Mouse (Mus musculus) heart, embryonic 12.5 days (tissue): ENCODE data around the gene Gm10665. TPM values are rescaled to one million over a fixed set of nuclear protein-coding genes. Genes with fewer than 3 reads are reported as not detected.
"Not testable (repeated sequence)": the region's sequence is repeated elsewhere in the genome, so short reads cannot be mapped to it uniquely, and the experiment has no call there.

Experiments
- ATAC-seq: fragments of 200-750 bp; cut with Nextera tagmentation; 2 replicates; pipeline ENCODE4 v1.8.0; 2017; ENCODE audit warnings: moderate TSS enrichment, moderate library complexity; ENCODE audit not compliant: insufficient number of reproducible peaks, low FRiP score
- H3K27ac ChIP-seq: fragments of 300-500 bp; sonication (generic); 2 replicates; pipeline ENCODE4 v1.5.1; 2016; ENCODE audit warnings: mild to moderate bottlenecking, moderate library complexity; ENCODE audit not compliant: poor library complexity, severe bottlenecking
- H3K27me3 ChIP-seq: fragments of 300-500 bp; sonication (generic); replicated peaks from 2 replicates; pipeline ENCODE4 v1.6.1; 2016; ENCODE audit warnings: mild to moderate bottlenecking, moderate library complexity
- H3K36me3 ChIP-seq: fragments of 300-500 bp; sonication (generic); 2 replicates; pipeline ENCODE4 v1.6.1; 2016; ENCODE audit warnings: mild to moderate bottlenecking, moderate library complexity
- H3K4me1 ChIP-seq: fragments of 300-500 bp; sonication (generic); replicated peaks from 2 replicates; pipeline ENCODE4 v1.6.1; 2016; ENCODE audit warnings: mild to moderate bottlenecking
- H3K4me2 ChIP-seq: fragments of 300-500 bp; sonication (generic); 2 replicates; pipeline ENCODE4 v1.6.1; 2016; ENCODE audit warnings: mild to moderate bottlenecking, moderate library complexity
- H3K4me3 ChIP-seq: fragments of 300-500 bp; sonication (generic); 2 replicates; pipeline ENCODE4 v1.5.1; 2016; ENCODE audit warnings: mild to moderate bottlenecking
- H3K9ac ChIP-seq: fragments of 300-500 bp; sonication (generic); 2 replicates; pipeline ENCODE4 v1.6.1; 2016; ENCODE audit warnings: mild to moderate bottlenecking, moderate library complexity
- H3K9me3 ChIP-seq: fragments of 300-500 bp; sonication (generic); replicated peaks from 2 replicates; pipeline ENCODE4 v1.6.1; 2016; ENCODE audit warnings: mild to moderate bottlenecking, moderate library complexity
- WGBS: fragments of 180-500 bp; shearing (Covaris S2); methylation state at CpG from one replicate; pipeline ENCODE4 v1.1.7; 2016; 5-methylcytosine and 5-hydroxymethylcytosine counted together
- polyA plus RNA-seq: library from polyadenylated mRNA; unstranded; fragments of >200 nt; fragmentation: Nextera tagmentation; extraction: Ambion mirVana; gene quantifications from 2 replicates; pipeline ENCODE4 v1.2.1, GENCODE M21; 2016

Gene Gm10665
- polyA plus RNA-seq = not detected in 2 replicates

- H3K36me3 ChIP-seq, H3K27ac ChIP-seq, H3K4me1 ChIP-seq, H3K4me2 ChIP-seq, H3K27me3 ChIP-seq, ATAC-seq, H3K9me3 ChIP-seq, H3K4me3 ChIP-seq, H3K9ac ChIP-seq: not testable (repeated sequence)
- no CpG with 5 or more reads among the region's 5 CpGs for WGBS
Observed at GRCm38 (mm10) chr7:22463975-22464374, at the start of gene Gm10665. Gene Gm10665, minus strand, starts transcription at chr7:22464075.

GRCm38 (mm10) chr7:22499578-22499977, 35.7 kb upstream of the Gm10665 start, which contains the start of gene Vmn1r151:
Gene Vmn1r151, minus strand, starts transcription at chr7:22499678.
- H3K4me1 ChIP-seq, H3K36me3 ChIP-seq, H3K4me2 ChIP-seq, ATAC-seq, H3K4me3 ChIP-seq, H3K27me3 ChIP-seq, H3K9me3 ChIP-seq, H3K9ac ChIP-seq, H3K27ac ChIP-seq: not testable (repeated sequence)
- 44% methylated on average over 2 of the region's 3 CpGs for WGBS

GRCm38 (mm10) chr7:22438129-22438528, 25.7 kb downstream of the Gm10665 start, which contains the start of gene Vmn1r149:
Gene Vmn1r149, minus strand, starts transcription at chr7:22438229.
- not testable (repeated sequence) for H3K27ac ChIP-seq, H3K9ac ChIP-seq, ATAC-seq, H3K4me3 ChIP-seq, H3K4me1 ChIP-seq, H3K4me2 ChIP-seq, H3K27me3 ChIP-seq, H3K9me3 ChIP-seq, H3K36me3 ChIP-seq
- WGBS = no CpG with 5 or more reads among the region's 2 CpGs

GRCm38 (mm10) chr7:22413283-22413682, 50.6 kb downstream of the Gm10665 start, which contains the start of gene Vmn1r148:
Gene Vmn1r148, plus strand, starts transcription at chr7:22413583.
- not testable (repeated sequence) for H3K9me3 ChIP-seq, H3K4me2 ChIP-seq, H3K4me3 ChIP-seq, H3K4me1 ChIP-seq, H3K27me3 ChIP-seq, H3K9ac ChIP-seq, H3K36me3 ChIP-seq, H3K27ac ChIP-seq, ATAC-seq
- WGBS = no CpG with 5 or more reads among the region's 3 CpGs

Other genes with a start within 250 kb of the Gm10665 start
- gene Gm8453, start 234.6 kb downstream of the Gm10665 start, polyA plus RNA-seq = not detected in 2 replicates
- not detected in 2 replicates for gene Gm4187, start 134.4 kb downstream of the Gm10665 start, polyA plus RNA-seq
- not detected in 2 replicates for gene Gm8660, start 93.0 kb downstream of the Gm10665 start, polyA plus RNA-seq
- gene Vmn1r148, start 50.5 kb downstream of the Gm10665 start, polyA plus RNA-seq = not detected in 2 replicates
- not detected in 2 replicates for gene Vmn1r149, start 25.8 kb downstream of the Gm10665 start, polyA plus RNA-seq
- gene Vmn1r151, start 35.6 kb upstream of the Gm10665 start, polyA plus RNA-seq = not detected in 2 replicates
- not detected in 2 replicates for gene Vmn1r152, start 58.9 kb upstream of the Gm10665 start, polyA plus RNA-seq
- not detected in 2 replicates for gene Gm8677, start 70.8 kb upstream of the Gm10665 start, polyA plus RNA-seq
- not detected in 2 replicates for gene Gm4201, start 101.3 kb upstream of the Gm10665 start, polyA plus RNA-seq
- not detected in 2 replicates for gene Gm4565, start 124.1 kb upstream of the Gm10665 start, polyA plus RNA-seq
- not detected in 2 replicates for gene Vmn1r155, start 193.9 kb upstream of the Gm10665 start, polyA plus RNA-seq
- gene Gm8693, start 228.2 kb upstream of the Gm10665 start, polyA plus RNA-seq = not detected in 2 replicates